Mouse (Mus musculus) lung, postnatal 0 days (tissue): ENCODE measurements around the gene Cntnap2.

ENCODE experiments used
- CTCF ChIP-seq: IDR thresholded peaks from 2 replicates; pipeline ENCODE4 v1.5.1; 2016; ENCODE audit warnings: antibody characterized with exemption, mild to moderate bottlenecking
- EP300 ChIP-seq: IDR thresholded peaks from 2 replicates; pipeline ENCODE4 v1.6.1; 2016; ENCODE audit warnings: antibody characterized with exemption, mild to moderate bottlenecking, control low read depth

DNA sequence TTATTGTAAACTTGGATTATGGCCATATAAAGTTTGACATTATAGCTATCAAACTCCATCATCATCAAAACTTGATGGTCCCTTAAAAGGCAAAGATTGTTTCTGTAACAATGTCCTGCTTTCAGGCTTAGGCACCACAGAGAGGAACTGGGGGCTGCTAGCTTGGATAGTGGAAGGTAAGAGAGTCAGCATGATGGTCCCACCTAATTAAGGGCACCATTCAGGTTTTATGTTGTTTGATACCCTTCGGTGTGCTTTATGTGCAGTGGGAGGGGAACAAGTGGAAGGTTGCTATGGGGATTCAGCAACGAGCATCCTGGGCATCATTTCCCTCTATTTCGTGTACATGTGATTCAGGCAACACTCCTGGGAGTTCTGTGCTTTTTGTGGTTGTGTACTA is 1797.5 kb downstream of the Cntnap2 start:
- TF ChIP-seq CTCF (no peak), EP300 (no peak)
